Mouse (Mus musculus): ENCODE measurements around the gene Asb10. TPM values are rescaled to one million over a fixed set of nuclear protein-coding genes. Genes with fewer than 3 reads are reported as not detected.
A peak's percentile ranks its signal among the peaks of the same experiment; 100 is the strongest.

The Asb10 gene
- total RNA-seq, 2 experiments from 2014 or later: not detected

DNA sequence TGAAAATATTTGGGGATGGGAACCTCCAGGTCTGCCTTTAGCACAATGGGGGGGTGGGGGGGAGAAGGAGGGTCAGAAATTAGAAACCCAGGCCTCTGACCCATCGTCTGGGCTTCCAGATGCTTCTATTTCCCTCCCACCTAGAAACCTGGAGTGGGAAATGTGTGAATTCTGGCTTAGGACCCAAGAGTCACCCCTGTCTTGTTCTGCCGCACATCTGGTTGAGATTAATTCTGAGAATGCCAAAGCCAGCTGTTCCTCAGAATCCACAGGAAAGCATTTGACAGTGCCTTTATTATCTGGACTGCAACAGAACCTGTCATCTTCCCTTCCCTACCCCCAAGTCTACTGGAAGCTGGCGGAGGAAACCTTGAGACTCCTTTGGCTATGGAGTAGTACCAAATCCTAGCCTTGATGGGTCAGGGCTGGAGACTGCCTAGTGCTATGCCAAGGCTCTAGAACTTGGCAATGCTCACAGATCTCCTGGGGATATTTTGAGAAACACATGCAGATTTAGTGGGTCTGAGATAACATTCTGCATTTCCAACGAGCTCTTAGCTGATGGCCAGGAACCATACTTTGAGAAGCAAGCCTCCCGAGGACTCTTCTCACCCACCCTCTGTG lies 13.0 kb upstream of the Asb10 start:
- no peak for DNase-seq (ENCODE audit: extremely low spot score in 1 of 2, low spot score in 2 of 2)
- H3K27ac ChIP-seq: no peak overlapping the region
- intact Hi-C loops (cut with DNase I): no loop called here
- H3K4me3 ChIP-seq: no peak overlapping the region
- no peak for TF ChIP-seq CTCF (IDR thresholded peaks at IDR 0.05)

DNA sequence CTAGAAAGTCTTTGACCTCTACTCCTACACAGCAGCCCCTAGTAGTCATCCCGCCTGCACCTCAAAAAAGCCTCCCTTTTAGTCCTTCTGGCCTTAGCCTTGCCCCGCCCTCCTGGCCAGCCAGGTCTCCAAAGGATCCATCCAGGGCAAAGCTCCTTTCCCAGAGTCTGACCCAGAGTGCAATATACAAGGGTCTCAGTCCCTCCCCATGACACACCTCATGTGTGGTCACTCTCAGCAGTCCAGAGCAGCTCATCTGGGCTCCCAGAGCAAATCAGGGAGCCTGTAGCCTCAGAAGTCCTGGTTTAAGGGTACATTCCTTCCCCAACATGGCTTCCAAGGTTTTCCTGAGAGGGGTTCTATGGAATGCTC lies 10.5 kb upstream of the Asb10 start:
- no peak for TF ChIP-seq CTCF (IDR thresholded peaks at IDR 0.05)
- intact Hi-C loops (cut with DNase I): no loop called here
- H3K4me3 ChIP-seq: no peak overlapping the region
- no peak for DNase-seq (ENCODE audit: extremely low spot score in 1 of 2, low spot score in 2 of 2)
- H3K27ac ChIP-seq: no peak overlapping the region

DNA sequence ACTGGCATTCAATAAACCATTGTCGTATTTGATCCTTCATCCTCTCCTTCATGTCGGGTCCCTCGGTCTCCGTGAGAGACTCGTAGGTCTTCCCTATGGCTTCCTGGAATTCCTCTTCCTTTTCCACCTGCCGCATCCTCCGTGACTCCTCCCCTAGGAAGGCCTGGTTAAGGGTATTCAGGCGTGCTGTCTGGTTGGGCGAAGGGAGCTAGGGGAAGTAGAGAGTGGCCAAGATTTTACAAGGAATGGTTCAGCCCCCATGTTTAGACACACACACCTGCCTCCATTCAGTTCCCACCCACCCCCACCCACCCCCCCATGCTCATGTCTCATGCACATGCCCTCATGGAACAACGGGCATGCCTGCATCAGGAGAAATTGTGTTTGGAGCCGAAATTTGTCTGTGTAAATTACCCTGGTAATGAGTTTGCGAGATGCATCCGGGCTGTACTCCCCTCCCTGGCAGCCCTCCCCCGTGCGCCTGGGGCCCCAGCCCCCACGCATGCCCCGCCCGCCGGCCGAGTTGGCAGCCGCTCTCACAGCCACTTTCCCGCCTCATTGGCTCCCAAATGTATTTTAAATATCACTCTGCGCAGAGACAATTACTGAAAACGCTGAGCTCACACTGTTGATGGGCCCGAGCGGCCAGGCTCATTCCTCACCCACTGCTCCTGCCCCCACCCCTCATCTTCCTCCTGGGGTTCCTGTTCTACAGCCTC lies 10.0 kb upstream of the Asb10 start:
- intact Hi-C loops (cut with DNase I): no loop called here
- no peak overlapping the region for H3K27ac ChIP-seq
- no peak for TF ChIP-seq CTCF (IDR thresholded peaks at IDR 0.05)
- no peak overlapping the region for H3K4me3 ChIP-seq
- peak; percentile 64 to 70 for DNase-seq (ENCODE audit: extremely low spot score in 1 of 2, low spot score in 2 of 2)

GRCm38 (mm10) chr5:24542643-24543042 lies 1.9 kb upstream of the Asb10 start:
- no peak for DNase-seq (ENCODE audit: extremely low spot score in 1 of 2, low spot score in 2 of 2)
- no peak overlapping the region for H3K27ac ChIP-seq
- no peak for TF ChIP-seq CTCF (IDR thresholded peaks at IDR 0.05)
- intact Hi-C loops (cut with DNase I): no loop called here
- no peak overlapping the region for H3K4me3 ChIP-seq

DNA sequence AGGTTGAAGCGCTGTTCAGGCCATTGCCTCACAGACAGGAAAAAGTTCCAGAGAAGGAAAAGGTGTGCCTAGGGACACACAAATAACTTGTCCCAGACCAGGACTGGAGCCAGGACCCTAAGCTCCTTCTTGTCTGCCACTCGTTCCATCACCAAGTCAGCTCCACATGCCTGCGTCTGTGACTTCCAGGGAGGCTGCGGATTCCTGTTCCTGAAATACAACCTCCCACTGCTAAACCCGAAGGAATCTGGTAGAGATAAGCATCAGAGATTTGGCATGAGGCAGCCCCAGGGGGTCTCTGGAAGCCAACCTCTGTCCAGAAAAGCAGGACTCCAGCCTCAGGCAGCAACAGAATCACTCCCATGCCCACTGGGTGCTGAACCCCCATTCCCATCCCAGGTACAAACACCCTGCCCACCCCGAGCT lies 379 bp upstream of the Asb10 start:
- H3K27ac ChIP-seq: no peak overlapping the region
- H3K4me3 ChIP-seq: no peak overlapping the region
- intact Hi-C loops (cut with DNase I): no loop called here
- TF ChIP-seq CTCF (IDR thresholded peaks at IDR 0.05): no peak
- DNase-seq (ENCODE audit: extremely low spot score in 1 of 2, low spot score in 2 of 2): no peak

DNA sequence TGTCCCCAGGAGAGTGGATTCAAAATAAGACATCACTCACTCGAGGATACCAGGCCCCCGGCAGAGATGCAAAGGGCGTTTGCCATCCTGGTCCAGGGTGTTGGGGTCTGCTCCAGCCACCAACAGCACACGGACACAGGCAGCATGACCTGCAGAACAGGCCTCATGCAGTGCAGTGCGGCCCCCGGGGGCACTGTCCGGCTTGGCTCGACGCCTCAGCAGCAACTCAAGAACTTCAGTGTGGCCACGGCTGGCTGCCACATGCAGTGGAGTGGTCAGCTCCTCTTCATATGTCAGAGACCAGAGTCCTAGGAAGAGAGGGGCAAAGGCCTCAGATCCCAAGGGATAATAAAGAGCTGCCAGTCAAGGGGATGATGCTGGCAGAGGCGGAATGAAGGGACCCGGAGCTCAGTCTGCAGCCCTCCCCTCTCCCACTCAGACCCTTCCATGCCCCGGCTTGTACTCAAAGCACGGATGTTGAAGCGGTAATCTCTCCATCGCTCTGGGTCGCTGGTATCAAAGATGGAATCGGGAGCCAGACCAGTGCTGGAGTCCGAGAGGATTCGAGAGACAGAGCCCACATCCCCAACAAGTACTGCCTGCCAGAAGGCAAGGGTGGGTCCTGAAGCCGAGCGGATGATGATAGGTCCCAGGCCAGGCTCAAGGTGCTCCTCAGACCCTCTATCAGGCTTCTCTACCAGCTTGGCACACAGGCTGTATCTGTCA lies 1.0 kb downstream of the Asb10 start:
- TF ChIP-seq CTCF (IDR thresholded peaks at IDR 0.05): no peak
- intact Hi-C loops (cut with DNase I): no loop called here
- no peak overlapping the region for H3K4me3 ChIP-seq
- DNase-seq (ENCODE audit: extremely low spot score in 1 of 2, low spot score in 2 of 2): no peak
- H3K27ac ChIP-seq: no peak overlapping the region

DNA sequence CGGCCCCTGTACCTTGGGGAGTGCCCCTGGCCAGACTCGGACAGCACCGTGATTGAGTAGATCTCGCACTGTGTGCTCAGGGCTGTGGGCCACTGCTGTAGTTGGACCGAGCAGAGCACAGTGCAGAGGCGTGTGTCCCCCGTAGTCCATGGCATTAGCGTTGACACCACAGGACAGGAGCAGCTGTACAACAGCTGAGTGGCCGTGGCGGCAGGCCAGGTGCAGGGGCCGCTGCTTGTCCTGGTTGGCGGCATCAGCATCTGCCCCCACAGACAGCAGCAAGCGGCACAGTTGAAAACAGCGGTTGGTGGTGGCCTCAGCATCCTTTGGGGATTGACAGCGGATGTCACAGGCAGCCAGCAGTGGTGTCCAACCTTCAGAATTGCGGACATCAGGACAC lies 3.2 kb downstream of the Asb10 start:
- Histone ChIP-seq H3K4me3 (no peak overlapping the region), H3K27ac (no peak overlapping the region)
- TF ChIP-seq CTCF (IDR thresholded peaks at IDR 0.05): no peak
- intact Hi-C loops (cut with DNase I): no loop called here
- no peak for DNase-seq (ENCODE audit: extremely low spot score in 1 of 2, low spot score in 2 of 2)

DNA sequence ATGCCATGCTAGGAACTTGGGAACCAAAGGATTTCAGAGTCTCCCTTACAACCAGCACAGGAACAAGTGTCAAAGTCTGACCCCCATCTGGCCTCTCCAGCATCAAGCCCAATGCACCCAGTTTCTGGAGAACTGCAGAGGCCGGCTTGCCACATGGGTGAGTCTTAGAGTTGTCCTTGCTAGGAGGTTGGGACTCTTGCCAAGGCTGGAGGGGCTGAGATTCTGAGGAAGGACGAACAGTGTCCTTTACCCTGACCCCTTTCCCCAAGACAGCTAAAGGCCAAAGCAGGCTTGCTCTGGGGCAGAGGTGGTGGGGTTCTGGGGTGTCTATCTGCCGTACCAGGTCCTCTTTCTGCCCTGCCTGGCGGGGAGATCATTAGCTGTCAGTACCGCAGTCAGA lies 4.3 kb downstream of the Asb10 start:
- Histone ChIP-seq H3K4me3 (no peak overlapping the region), H3K27ac (no peak overlapping the region)
- TF ChIP-seq CTCF (IDR thresholded peaks at IDR 0.05): no peak
- intact Hi-C loops (cut with DNase I): no loop called here
- no peak for DNase-seq (ENCODE audit: extremely low spot score in 1 of 2, low spot score in 2 of 2)

GRCm38 (mm10) chr5:24535731-24536130 lies 5.0 kb downstream of the Asb10 start:
- H3K27ac ChIP-seq: no peak overlapping the region
- no peak overlapping the region for H3K4me3 ChIP-seq
- DNase-seq (ENCODE audit: extremely low spot score in 1 of 2, low spot score in 2 of 2): no peak
- TF ChIP-seq CTCF (IDR thresholded peaks at IDR 0.05): no peak
- intact Hi-C loops (cut with DNase I): no loop called here

DNA sequence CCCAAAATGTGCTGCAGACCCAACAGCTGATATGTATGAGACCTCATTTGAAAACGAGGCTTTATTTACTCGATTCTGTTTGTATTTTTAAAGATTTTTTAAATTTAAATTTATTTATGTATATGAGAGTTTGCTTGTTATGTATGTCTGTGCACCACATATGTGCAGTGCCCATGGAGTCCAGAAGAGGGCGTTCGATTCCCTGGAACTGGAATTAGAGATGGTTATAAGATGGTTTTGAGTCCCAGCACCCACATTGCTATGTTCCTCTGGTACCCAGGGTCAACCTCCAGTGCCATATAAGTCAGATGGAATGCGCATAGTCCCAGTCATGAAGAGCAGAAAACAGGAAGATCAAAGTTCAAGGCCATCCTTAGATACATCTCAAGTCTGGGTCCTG lies 6.5 kb downstream of the Asb10 start:
- H3K4me3 ChIP-seq: no peak overlapping the region
- intact Hi-C loops (cut with DNase I): loop anchor here (5.0 kb wide), 1 partner anchor 118 kb away; no protein-coding TSS in a partner anchor
- DNase-seq (ENCODE audit: extremely low spot score in 1 of 2, low spot score in 2 of 2): no peak

DNA sequence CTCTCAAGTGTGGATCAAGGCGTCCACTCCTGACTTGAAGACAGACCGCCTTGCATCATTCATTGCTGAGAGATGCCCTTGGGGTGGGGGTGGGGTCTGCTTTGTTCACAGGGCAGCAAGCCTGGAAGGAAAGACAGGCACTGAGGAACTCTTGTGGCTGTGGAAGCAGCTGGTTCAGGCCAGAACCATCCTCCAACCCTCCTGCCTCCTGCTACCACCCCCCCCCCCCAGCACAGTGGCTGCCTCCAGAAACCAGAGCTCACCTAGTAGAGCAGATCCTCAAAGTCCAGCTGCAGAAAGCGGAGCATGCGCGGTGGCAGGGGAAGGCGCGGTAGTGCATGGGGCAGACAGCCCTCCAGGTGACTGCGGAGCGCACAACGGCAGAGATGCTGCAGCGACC lies 7.4 kb downstream of the Asb10 start:
- Histone ChIP-seq H3K27ac (no peak overlapping the region), H3K4me3 (no peak overlapping the region)
- no peak for TF ChIP-seq CTCF (IDR thresholded peaks at IDR 0.05)
- no peak for DNase-seq (ENCODE audit: extremely low spot score in 1 of 2, low spot score in 2 of 2)
- intact Hi-C loops (cut with DNase I): loop anchor here (5.0 kb wide), 1 partner anchor 119 kb away; no protein-coding TSS in a partner anchor

More for the DNA sequence above, 6.5 kb downstream of the Asb10 start:
- peak; percentile 21 for TF ChIP-seq CTCF (IDR thresholded peaks at IDR 0.05)
- H3K27ac ChIP-seq: no peak overlapping the region

DNA sequence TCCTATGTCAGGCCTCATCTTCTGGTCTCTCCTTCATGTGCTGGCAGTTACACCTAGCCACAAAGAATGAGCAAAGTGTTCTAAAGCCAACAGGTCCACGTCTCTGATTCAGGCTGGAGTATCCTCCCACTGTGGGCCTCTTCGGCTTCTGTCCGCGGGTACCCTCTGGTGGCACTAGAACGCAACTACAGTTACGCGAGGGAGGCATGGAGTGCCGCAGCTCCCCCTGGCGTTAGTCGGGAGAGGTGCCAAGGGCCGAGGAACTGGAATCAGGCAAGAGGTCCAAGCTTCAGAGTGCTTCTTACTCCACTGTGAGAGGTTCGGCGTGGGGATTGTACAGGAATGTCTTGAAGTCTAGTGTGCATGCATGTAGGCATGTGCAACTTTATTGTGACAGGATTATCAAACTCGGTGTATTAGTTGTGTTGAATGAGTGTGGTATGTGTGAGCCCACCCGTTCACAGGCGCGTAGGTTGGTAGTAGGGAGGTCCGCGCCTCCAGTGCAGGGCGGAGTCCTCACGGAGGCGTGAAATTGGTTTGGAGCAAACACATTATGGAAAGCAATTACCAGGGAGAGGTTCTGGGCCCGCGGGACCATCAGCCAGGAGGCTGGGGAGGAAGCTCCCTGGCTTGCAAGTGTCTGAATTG lies 10.6 kb downstream of the Asb10 start:
- intact Hi-C loops (cut with DNase I): loop anchor here (2.0 to 5.0 kb wide), 2 partner anchors 47 to 122 kb away; no protein-coding TSS in a partner anchor
- Histone ChIP-seq H3K27ac (no peak overlapping the region), H3K4me3 (no peak overlapping the region)
- TF ChIP-seq CTCF (IDR thresholded peaks at IDR 0.05): no peak; the same call in none of the 2 replicates
- peak; percentile 89 to 95 for DNase-seq (ENCODE audit: extremely low spot score in 1 of 2, low spot score in 2 of 2)
